Mouse (Mus musculus) neutrophil, adult 5-6 weeks (primary cell): Measurements from ENCODE around the gene Smoc2. TPM values are rescaled to one million over a fixed set of nuclear protein-coding genes. Genes with fewer than 3 reads are reported as not detected.

ENCODE experiments used
- ATAC-seq: fragments of 151-379, 151-347 bp; 2 replicates; pipeline ENCODE4 v1.8.0; 2017; ENCODE audit warnings: mild to moderate bottlenecking, moderate TSS enrichment; ENCODE audit not compliant: insufficient number of reproducible peaks, poor library complexity, low FRiP score, severe bottlenecking; ENCODE audit errors: extremely low read depth
- total RNA-seq: library from RNA; stranded (forward); fragments of 200-1000 nt; gene quantifications from 2 replicates; pipeline ENCODE4 v1.2.3, GENCODE M21; 2017

Smoc2 gene
- total RNA-seq = not detected in 2 replicates

GRCm38 (mm10) chr17:14279177-14279965, at the start of gene Smoc2:
TSS of gene Smoc2 (plus strand) at chr17:14279506.
- ATAC-seq = no peak

DNA sequence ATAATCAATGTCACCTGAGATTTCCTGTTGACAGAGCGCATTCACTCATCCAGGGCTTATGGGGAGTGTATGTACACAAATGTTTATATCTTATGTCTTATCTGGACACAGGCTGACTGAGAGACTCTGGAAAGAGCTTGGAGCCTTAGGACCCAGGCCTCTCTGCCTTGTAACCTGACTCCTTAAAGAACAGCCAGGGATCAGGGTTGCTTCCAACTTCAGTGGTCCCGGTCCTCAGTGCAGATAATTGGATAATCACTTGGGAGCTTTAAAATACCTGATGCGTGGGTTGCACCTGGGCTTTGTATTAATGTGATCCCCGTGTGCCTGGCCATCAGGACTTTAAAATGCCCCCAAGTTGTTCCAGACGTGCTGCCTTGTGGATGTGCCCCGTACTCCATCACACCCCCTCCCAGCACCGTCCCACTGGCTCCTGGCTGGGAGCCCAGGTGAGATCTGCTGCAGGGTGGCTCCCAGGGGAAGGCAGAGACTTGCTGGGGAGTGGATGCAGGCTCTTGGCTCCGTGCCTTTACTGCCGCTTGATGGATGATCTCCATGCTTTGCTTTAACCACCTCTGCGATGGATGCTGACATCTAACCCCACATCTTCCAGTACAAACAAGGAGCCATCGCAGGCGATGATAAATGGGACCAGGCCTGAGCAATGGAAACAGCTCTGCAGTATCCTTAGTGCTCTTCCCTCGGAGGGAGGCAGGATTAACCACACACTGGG, 48.4 kb upstream of the Smoc2 start:
- ATAC-seq = no peak

DNA sequence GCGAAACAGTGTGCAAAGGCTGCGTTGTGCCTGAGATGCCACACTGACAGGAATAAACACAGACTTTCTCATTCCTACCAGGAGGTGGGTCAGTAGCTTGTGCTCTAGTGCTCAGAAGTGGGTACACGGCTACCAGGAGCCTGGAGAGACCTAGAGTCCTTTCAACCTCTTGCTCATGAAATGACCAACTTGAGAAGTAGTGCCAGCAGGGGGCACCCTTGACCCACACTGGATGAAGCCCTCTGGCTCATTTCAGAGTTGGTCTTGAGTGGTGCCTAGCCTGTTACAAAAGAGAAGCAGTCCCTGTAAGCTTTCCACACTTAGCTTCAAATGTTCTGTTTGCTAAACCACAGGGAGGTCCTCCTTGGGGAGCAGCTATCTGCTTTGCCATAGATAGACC, 46.7 kb upstream of the Smoc2 start:
- ATAC-seq = no peak

DNA sequence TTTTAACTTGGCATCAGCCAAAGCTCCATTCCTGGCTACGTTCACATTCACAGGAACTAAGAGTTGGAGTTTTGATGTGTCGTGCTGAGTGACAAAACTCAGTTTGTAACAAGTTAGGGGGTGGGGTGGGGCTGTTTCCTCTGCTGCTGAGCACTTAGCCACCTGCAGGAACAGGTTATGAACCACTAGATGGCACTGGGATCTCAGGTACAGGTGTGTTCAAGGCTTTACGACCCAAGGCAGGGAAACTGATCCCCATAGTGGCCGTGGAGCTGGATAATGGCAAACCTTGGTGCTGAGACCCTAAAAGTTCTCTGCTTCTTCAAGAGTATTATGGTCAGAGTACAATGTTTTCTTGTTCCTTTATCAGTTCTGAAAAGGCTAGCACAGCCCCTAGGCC, 45.6 kb upstream of the Smoc2 start:
- no peak for ATAC-seq

DNA sequence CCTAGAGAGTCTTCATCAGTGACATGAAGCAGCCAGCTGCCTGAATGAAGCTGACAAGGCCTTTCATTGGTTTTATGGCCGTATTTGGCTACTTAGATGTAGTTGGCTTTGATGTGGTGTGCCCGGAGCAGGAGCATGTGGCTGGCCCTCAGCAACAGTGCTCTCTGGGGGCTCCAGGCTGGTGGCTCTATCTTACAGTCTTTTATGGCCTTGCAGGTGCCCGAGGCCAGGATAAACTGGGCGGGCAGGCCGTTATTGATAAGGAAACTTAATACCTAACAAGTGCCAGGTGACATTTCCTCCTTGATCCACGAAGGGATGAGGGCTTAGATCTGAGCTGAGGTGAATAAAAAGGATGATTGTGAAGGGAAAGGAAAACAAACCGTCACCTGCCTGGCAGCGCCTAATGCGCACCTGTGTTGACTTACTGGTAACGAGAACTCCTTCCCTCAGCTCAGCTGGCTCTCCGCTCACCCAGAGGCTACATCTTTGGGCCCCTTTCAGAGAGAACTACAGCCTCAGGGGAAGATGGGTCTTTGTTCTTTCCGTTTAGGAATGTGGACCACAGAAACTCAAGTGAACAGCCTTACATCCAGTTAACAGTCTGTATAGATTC, 44.4 kb upstream of the Smoc2 start:
- no peak for ATAC-seq

DNA sequence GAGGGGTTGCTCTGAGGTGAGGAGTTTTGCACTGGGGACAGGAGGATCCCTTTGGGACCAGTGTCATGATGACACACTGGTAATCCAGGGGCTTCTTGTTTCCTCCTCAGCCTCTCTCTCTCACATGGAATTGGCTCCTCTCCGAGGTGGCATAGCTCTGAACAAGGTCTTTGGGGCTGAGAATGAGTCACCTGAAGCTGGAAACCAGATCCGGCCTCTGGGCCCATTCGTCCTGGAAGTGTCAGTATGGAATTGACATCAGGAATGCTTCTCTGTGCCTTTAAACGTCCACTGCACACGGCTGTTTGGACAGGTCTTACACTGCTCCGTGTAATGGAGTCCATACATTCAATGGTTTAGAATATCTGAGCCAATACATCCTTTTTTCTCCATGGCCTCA, 42.2 kb upstream of the Smoc2 start:
- no peak for ATAC-seq

DNA sequence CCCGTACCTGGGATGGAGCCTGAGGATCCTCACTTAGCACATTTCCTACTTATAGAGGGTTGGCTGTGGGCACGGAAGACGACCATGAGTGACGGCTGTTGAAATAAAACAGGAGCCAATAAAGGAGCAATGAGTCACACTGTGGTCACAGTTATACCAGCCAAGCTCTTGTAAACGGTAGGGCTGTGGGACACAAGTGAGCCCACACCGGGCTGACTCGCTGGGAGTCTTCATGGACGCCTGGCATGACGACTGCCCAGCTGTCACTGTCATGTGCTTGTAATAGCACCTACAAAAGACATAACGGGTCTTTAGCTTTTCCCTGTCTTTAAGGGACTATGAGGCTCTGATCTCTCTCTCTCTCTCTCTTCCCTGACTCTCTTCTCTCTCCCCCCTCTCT, 39.3 kb upstream of the Smoc2 start:
- no peak for ATAC-seq

DNA sequence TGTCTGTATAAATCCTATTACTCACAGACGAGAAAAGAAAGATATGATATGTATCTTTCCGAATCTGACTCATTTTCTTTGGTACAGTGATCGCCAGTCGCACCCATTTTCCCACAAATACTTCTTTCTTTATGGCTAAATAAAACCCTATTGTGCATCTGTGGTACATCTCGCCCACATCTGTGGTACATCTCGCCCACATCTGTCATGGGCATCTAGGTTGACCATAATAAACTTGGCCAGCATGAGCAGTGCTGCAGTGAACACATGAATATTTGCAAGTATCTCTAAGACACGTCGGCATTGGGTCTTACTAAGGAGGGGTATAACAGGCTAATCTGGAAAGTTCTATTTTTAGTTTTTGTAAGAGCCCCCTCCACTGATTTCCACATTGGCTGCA, 36.7 kb upstream of the Smoc2 start:
- ATAC-seq = no peak

- no peak for ATAC-seq
These were observed 34.9 kb upstream of the Smoc2 start for GRCm38 (mm10) chr17:14244195-14244965.

DNA sequence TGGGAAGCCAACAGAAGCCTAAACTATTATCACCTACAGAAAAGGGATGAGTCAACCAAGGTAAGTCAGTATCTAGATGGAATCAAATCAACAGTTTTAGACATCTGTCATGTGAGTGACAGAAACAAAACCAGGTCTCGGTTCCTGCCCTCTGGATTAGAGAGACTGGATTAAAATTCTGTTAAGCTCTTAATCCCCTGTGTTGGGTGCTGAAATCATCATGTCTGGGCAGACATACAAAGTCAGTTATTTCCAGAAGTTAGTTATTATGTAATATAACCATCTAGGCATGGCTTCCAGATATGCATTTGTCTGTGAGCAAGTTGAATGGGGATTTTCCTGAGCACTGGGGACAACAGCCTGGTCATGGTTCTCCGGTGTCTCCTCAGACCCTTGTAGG, 33.0 kb upstream of the Smoc2 start:
- no peak for ATAC-seq

DNA sequence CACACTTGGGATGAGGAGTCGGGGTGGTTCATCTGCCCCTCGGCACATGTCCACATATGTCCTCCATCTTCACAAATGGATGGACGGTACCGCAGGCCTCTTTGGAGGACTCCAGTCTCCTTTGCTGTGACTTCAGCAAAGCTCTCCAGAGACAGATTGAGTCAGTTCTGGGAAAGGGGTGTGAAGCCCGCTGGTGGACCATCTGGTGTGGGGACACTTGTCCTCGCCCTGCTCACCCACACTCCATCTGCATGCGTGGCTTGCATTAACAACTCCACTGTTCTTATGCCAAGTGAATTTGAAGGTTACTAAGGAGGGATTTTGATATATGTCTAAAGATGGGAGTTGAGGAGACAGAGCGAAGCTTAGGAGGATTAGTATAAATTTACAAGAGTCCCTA, 31.4 kb upstream of the Smoc2 start:
- no peak for ATAC-seq

DNA sequence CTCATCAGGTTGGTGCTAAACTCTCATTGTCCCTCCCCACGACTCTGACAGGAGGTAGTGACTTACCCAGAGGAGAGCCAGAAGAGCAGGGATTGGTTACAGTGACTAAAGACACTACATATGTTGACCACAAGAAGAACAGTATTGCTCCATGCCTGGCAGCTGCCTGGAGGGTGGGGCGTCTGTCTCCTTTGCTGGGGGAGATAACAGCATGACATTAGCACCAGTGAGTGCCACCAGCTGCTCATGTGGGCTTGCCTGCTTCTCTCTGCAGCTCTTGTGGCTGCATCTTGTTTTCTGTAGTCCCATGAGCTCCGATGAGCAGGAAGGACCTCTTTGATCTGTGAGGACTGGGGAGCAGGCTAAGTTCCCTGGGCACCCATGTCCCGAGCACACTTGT, 29.7 kb upstream of the Smoc2 start:
- no peak for ATAC-seq

DNA sequence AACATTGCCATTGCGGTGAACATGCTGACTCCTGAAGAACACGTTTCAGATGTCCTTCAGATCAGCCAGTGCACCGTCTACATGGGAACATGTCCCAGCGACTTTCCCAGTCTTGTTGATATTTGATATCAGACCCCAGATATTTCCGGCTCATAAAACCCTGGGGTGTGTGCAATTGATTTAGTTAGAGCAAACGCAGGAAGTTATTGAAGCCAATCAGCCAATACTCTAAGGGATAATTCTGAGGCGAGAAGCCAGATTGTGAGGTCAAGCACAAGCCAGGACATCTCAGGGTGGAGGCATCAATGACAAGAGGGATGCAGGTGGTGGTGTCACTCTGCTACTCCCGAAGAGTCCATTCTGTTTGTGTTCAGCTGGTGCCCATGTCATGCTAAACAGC, 28.9 kb upstream of the Smoc2 start:
- ATAC-seq = no peak

DNA sequence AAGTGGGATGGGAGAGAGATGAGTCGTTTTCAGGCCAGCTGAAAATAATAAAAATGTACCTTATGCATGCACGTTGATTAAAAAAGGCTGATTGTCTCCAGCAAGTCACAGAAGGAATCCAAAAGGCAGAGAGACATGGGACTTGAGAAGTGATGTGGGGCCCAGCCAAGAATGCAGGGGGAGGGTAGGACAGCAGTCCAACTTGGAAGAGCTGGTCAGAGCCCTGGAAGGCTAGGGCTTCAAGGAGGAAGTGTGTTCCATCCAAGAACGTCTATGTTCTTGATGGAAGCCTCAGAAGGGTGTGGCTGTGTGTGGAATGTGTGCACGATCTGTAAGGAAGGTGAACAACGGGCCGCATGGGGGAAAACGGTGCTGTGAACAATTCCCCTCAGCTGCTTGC, 26.9 kb upstream of the Smoc2 start:
- ATAC-seq = no peak

DNA sequence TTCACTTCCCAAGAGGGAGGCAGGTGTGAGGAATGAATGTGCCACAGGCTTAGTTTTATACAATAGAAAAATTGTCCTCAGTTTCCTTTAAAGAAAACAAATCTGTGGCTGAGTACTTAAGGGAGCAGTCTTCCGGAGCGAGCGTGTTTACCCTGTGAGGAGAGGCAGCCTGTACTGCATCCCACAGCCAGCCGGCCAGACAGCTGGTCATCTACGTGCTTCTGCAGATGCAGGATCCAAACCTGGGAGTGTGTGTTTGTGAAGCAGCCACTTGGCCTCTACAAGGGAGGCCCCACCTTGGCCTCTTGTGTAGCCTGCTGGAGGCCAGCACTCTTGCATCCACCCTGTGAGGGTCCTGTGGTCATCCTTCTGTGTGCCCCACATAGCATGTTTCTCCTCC, 24.7 kb upstream of the Smoc2 start:
- no peak for ATAC-seq

GRCm38 (mm10) chr17:14257799-14258520, 21.3 kb upstream of the Smoc2 start:
- 0 out of 2 replicates have a peak, but pooled peaks have one; percentile 7 for ATAC-seq

- no peak for ATAC-seq
These were observed 20.4 kb upstream of the Smoc2 start for GRCm38 (mm10) chr17:14258906-14259305.

DNA sequence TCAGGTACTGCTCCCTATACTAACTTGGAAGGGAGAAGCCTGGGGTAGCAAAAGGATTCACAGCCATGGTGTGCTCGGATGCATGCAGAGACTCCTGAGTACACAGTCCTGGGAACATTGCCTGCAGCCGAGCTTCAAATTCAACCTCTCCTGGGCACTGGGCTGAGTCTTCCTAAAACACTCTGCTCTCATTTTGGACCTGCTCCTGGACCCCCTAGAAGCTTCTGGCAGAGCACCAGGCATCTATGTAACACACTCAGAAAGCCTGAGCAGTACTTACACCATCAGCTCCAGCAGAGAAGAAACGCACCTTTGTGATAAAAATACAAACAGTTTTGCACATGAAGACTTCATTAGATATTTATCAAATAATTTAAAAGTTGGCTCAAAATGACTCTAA, 18.3 kb upstream of the Smoc2 start:
- ATAC-seq = no peak

GRCm38 (mm10) chr17:14262217-14262616, 17.1 kb upstream of the Smoc2 start:
- no peak for ATAC-seq
